Mouse (Mus musculus): ENCODE results near the gene Gab2.

DNA sequence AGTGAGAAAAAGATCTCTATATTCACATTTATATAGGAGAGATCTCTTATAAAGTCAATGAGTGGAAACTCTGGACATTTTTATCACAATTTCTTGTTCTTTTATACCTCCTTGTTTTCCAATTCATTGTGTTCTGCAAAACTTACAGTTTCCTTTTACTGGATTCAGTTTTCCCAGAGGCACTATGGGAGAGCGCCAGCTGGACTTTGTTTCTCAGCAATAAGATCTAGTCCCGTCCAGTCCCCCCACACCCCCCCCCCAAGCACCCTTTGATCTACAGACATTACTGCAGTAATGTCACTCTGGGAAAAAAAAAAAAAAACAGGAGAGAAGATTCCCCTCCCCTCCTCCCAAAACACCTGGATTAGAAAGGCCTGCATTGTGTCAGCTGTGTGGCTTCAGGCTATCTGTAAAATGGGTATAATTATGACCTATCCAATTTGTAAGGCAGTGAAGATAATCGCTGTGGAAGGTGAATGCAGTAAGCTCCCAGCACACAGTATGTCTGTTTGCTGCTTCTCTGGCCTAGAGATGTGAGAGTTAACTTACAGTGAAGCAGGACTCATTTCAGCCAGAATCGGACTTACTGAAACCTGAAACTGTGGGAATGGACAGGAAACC lies 655 bp upstream of the Gab2 start:
- no peak for TF ChIP-seq POLR2A (IDR thresholded peaks at IDR 0.05; ENCODE audit: borderline replicate concordance, control insufficient read depth, low read depth, low read length)
- TF ChIP-seq CTCF (IDR thresholded peaks at IDR 0.05; ENCODE audit: control insufficient read depth, insufficient read depth, low read length), result no peak

Measured in bone marrow, adult 2 months (tissue).